Mouse (Mus musculus): ENCODE results near the gene 9930021J03Rik. TPM values are rescaled to one million over a fixed set of nuclear protein-coding genes. Genes with fewer than 3 reads are reported as not detected.

9930021J03Rik gene
- total RNA-seq, 2 experiments from 2014 or later = 24.8 to 25.9 TPM

DNA sequence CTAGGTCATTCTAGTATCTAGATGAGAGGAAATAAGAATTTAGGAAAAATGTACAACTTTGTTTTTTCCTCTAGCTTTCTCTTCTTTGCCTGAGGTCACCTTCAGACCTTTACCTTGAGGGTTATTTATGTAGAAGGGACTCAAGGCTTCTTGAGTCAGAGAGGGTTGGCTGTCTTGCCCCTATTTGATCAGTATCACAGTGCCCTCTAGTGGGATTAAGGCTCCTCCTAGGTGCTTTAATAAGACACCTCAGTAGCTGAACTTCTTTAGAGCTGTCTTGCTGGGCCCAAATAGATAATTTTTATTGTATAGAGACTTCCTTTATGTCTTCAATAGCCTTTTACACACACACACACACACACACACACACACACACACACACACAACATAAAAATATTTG lies 15.2 kb upstream of the 9930021J03Rik start:
- peak; percentile 34 to 66 for DNase-seq (ENCODE audit: low spot score in 2 of 2)
- intact Hi-C loops (cut with DNase I) = loop anchor here (1.0 to 5.0 kb wide), 2 partner anchors 137 to 381 kb away; no protein-coding TSS in a partner anchor

GRCm38 (mm10) chr19:29812581-29813460 lies 7.0 kb upstream of the 9930021J03Rik start, which contains the start of gene Ranbp6:
Gene Ranbp6, minus strand, starts transcription at chr19:29812974.
- intact Hi-C loops (cut with DNase I) = no loop called here
- DNase-seq (ENCODE audit: low spot score in 2 of 2) = peak; percentile 88 to 92

- no peak for DNase-seq (ENCODE audit: low spot score in 2 of 2)
- intact Hi-C loops (cut with DNase I) = no loop called here
Measured at GRCm38 (mm10) chr19:29810022-29810421, 4.2 kb upstream of the 9930021J03Rik start.

DNA sequence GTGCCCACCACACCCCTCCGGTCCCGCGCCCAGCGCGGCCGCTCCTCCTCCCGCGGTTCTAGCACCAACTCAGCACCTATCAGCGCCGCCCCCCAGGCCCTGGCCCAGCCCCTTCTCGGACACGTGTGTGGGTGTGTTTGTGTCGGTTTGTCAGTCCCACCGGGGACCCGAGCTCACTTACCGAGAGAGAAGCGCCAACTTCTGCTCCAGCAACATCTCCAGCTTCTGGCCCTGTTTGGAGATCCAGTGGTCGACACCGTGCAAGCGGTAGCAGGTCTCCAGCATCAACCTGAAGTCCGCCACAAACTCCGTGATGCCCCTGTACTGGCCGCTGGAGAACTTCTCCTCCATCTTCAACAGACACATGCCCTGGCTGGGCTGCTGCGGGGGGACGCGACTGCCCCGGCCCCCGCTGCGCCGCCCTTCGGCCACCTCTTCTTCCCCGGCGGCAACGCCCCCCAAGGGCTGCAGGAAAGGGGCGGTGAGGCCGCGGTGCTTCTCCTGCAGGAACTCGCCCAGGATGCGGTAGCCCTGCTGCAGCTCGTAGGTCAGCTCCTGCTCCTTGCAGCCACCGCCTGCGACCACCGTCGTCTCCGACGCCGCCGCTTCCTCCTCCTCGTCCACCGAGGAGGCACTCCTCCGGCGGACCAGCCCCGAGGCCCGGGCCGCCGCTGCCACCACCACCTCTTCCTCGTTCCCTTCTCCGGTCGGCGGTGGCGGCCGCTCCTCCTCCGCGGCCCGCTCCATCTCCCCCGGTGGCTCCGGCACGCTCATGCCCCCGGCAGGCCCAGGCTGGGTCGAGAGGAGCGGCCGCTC lies 480 bp downstream of the 9930021J03Rik start:
- intact Hi-C loops (cut with DNase I) = loop anchor here (10.0 kb wide), 1 partner anchor 229 kb away; the partner anchor contains the start of gene Uhrf2
- peak; percentile 30 to 40 for DNase-seq (ENCODE audit: low spot score in 2 of 2)

- intact Hi-C loops (cut with DNase I) = loop anchor here (10.0 kb wide), 1 partner anchor 231 kb away; the partner anchor contains the start of gene Uhrf2
- no peak for DNase-seq (ENCODE audit: low spot score in 2 of 2)
Measured at GRCm38 (mm10) chr19:29803946-29804345, 1.8 kb downstream of the 9930021J03Rik start.

DNA sequence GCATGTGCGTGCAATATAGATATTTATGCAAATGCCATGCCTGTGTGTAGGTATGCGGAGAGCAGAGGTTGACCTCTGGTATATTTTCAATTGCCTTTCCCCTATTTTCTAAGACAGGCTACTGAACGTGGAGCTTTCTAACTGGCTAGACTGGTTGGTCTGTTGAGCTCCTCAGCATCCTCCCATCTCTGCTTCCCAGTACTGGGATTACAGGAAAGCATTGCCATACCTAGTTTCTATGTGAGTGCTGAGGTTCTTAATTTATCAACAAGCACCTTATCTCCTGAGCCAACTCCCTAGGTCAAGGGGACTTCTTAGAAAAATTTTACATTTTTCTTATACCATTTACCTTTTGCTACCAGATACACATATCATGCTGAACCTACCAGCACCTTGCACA lies 8.4 kb downstream of the 9930021J03Rik start:
- intact Hi-C loops (cut with DNase I) = no loop called here
- no peak for DNase-seq (ENCODE audit: low spot score in 2 of 2)

DNA sequence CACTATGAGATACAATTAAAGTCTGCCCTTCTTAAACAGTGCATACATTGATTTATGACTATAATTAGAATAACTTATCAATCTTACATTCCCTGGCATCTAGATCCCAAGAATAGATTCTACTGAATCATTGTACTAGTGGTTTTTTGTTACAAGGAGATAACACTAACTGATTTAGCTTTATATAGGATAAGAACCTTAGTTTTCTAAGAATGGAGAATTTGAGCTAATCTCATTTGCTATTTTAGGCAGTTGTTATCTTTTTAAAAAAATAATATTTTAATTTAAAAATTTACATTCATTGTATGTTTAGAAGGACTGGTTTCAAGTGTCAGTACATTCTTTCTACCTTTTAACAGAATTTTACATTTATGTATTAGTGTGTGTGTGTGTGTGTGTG lies 17.8 kb downstream of the 9930021J03Rik start:
- intact Hi-C loops (cut with DNase I) = no loop called here
- DNase-seq (ENCODE audit: low spot score in 2 of 2) = no peak

DNA sequence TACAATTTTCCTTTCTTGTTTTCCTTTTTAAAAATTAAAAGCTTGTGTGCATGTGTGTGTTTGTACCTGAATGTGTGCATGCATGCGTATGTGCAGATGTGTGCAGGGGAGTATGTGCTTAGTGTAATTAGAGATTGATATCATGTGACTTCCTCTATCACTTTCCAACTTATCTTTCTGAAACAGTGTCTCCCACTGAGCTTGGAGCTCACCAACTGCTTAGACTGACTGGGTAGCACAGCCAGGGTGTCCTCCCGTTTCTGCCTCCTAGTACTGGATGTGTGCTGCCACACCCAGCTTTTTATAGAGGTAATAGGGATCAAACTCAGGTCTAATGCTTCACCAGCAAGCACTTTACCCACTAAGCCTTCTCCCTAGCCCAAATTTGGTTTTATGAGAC lies 22.9 kb downstream of the 9930021J03Rik start:
- intact Hi-C loops (cut with DNase I) = no loop called here
- no peak for DNase-seq (ENCODE audit: low spot score in 2 of 2)

DNA sequence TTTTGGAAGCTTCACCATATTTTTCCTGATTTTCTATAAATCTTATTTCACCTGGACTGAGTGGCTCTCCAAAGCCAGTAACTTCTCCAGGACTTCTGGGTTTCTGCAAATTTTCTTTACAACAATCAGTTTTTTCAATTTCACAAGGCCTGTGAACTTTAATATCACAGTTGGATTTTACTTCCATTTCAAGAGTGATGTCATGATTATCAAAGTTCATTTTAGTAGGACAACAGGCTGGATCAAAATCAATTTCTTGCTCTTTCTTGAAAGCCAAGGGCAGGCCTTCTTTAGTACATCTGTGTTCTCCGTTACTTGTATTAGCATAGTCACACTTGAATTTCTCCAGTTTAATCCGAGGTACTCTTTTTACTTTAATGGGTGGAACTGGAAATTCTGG lies 51.9 kb downstream of the 9930021J03Rik start:
- no peak for DNase-seq (ENCODE audit: low spot score in 2 of 2)
- intact Hi-C loops (cut with DNase I) = no loop called here

DNA sequence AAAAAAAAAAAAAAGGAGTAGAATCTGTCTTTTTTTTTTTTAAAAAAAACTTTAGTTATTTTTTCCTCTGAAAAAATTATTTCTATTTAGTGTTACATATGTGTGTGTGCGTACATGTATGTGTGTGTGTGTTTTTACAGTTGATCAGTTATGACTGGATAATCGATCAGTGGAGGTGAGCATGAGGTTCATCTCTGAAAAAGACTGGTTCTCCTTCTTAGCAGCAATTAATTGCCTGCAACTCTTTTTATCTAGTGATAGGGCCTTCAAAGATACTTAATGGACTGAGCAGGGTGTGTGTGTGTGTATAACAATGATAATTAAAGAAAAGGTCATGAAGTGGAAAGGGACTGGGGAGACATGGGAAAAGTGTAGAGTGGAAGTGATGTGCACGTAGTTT lies 54.8 kb downstream of the 9930021J03Rik start:
- intact Hi-C loops (cut with DNase I) = no loop called here
- DNase-seq (ENCODE audit: low spot score in 2 of 2) = no peak

DNA sequence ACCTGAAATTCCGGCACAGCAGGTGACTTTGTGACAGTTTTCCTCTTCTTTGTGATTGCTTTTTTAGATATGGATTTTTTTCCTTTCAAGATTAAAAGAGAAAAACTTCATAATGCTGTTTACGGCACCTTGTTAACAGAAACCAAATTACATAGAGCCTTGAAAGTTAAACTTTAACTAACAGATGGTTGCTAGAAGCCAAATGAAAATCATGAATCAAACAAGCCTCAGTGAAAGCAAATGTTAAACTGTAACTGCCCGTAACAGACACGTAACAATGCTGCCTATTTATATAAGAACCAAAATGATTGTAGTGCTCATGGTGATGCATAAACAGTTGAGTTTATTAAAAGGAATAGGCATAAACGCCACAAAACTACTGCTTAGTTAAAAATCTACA lies 62.3 kb downstream of the 9930021J03Rik start:
- intact Hi-C loops (cut with DNase I) = no loop called here
- DNase-seq (ENCODE audit: low spot score in 2 of 2) = no peak

- no peak for DNase-seq (ENCODE audit: low spot score in 2 of 2)
- intact Hi-C loops (cut with DNase I) = no loop called here
Measured at GRCm38 (mm10) chr19:29740661-29741060, 65.1 kb downstream of the 9930021J03Rik start.

DNA sequence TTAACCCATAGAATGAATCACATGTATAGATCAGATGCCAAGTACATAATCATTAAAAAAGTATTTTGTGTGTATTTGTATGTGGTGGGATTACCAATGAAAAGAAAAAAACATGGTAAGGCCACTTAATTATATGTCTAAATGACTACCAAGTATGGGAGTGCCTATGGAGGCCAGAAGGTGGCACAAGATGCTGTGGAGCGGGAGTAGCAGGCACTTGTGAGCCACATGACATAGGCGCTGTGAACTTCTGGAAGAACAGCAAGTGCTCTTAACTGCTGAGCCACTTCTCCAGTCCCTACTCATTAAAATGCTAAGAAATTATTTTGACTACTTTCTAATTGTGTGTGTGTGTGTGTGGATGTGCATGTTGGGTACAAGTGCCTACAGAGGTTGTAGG lies 66.2 kb downstream of the 9930021J03Rik start:
- intact Hi-C loops (cut with DNase I) = no loop called here
- DNase-seq (ENCODE audit: low spot score in 2 of 2) = no peak

DNA sequence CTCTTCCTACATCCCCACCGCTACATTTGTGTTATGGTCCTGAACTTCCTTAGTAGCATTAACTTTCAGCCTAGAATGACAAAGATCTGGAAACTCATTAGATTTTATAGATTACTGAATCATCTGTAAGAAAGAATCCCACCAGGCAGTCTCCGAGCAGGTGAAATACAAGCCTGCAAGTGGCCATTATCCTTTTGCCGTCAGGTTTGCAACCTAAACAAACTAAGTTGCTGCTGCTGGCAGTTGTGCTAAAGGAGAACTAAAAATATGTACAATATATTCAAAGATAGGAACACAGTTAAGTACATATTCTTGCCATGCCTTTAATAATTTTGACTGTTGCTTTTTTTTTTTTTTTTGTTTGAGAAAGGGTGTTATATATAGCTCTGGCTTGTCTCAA lies 70.4 kb downstream of the 9930021J03Rik start:
- intact Hi-C loops (cut with DNase I) = no loop called here
- DNase-seq (ENCODE audit: low spot score in 2 of 2) = no peak

DNA sequence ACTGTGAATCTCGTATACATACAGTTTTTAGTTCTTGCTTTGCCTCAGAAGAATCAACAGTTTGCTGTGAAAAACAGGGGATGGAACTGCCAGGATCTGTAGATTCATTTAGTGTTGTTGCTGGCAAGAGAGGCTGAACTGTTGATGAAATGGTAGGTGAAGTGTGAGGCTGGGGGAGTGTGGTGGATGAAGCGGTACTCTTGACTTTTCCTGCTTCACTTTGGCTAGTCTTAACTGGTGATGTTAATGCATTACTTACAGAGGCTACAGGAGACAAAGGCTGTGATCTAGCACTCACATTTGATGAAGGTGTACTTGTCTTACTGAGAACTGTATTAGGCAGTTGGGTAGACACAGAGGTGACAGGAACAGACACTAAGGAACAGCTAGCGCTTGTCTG lies 87.3 kb downstream of the 9930021J03Rik start:
- intact Hi-C loops (cut with DNase I) = no loop called here
- no peak for DNase-seq (ENCODE audit: low spot score in 2 of 2)

GRCm38 (mm10) chr19:29717854-29718253 lies 87.9 kb downstream of the 9930021J03Rik start:
- intact Hi-C loops (cut with DNase I) = no loop called here
- no peak for DNase-seq (ENCODE audit: low spot score in 2 of 2)

- intact Hi-C loops (cut with DNase I) = no loop called here
Measured at GRCm38 (mm10) chr19:29713451-29713850, 92.3 kb downstream of the 9930021J03Rik start.

DNA sequence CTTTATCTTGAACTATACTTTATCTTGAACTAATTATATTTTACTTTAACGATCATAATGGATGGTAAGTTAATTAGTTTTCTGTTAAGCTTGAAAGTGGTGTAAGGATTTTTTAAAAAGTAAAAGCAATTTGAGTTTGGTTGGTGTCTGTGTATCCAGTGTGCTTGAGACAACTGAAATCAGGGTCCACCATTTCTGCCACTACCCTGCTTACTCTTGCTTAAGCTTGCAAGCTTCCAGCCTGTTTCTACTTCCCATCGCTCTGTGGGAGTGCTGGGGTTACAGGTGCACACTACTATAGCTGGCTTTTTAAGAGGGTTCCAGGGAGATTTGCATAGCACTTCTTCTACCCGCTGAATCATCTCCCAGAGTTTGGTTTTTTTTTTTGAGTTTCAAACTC lies 96.3 kb downstream of the 9930021J03Rik start:
- intact Hi-C loops (cut with DNase I) = no loop called here
- no peak for DNase-seq (ENCODE audit: low spot score in 2 of 2)

More at GRCm38 (mm10) chr19:29713451-29713850, 92.3 kb downstream of the 9930021J03Rik start:
- no peak for DNase-seq (ENCODE audit: low spot score in 2 of 2)

- no peak for DNase-seq (ENCODE audit: low spot score in 2 of 2)
- intact Hi-C loops (cut with DNase I) = no loop called here
Measured at GRCm38 (mm10) chr19:29708461-29708860, 97.3 kb downstream of the 9930021J03Rik start.

- intact Hi-C loops (cut with DNase I) = no loop called here
- DNase-seq (ENCODE audit: low spot score in 2 of 2) = no peak
Measured at GRCm38 (mm10) chr19:29708003-29708402, 97.8 kb downstream of the 9930021J03Rik start.
